Mouse (Mus musculus) frontal cortex, postnatal 14 days (tissue): ENCODE measurements around the gene BC067074.

ENCODE experiments used
- DNase-seq, 2 experiments: peaks; one replicate each; pipeline ENCODE4 v3.0.0; 2022; ENCODE audit warnings: low spot score in 2 of 2

Gene BC067074

GRCm38 (mm10) chr13:113321972-113322371 is 29.0 kb downstream of the BC067074 start:
- peak in 1 of 2 experiments; percentile 45 for DNase-seq

DNA sequence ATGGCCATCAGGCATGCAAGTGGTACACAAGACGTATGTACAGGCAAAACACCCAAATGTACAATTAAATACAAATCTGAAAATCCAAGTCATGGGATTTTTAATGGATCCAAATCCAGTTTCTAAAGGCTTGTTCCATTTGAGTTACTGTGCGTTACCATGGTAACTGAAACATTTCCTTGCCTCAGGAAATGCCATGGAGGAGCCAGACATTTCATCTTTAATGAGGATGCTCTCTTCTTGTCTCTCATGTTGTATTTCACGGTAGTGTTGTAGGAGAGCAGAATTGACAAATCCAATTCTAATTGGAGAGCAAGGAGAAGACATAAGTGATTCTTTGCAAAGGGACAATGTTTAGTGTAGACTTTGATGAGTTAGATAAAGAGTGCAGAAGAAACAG is 31.3 kb downstream of the BC067074 start:
- DNase-seq, result no peak

DNA sequence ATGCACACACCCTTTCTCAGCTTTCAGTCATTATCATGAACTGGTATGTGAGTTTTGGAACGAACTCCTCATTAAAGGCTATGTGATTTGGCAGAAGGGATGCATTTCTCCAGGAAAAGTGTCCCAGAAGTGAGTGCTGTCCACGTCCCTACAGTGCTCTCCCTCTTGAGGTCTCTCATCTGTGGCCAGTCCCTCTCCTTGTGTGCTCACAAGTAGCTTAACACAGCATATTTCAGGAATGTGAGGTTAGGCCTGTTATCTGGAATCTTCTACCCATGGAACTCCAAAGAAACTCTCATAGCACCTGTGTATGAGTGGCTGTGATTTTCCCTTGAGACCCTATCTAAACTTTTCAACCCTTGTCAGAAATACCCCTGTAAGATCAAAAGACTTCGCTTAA is 32.7 kb downstream of the BC067074 start:
- no peak for DNase-seq

- no peak for DNase-seq
Observed at GRCm38 (mm10) chr13:113332256-113332655, 39.3 kb downstream of the BC067074 start.

DNA sequence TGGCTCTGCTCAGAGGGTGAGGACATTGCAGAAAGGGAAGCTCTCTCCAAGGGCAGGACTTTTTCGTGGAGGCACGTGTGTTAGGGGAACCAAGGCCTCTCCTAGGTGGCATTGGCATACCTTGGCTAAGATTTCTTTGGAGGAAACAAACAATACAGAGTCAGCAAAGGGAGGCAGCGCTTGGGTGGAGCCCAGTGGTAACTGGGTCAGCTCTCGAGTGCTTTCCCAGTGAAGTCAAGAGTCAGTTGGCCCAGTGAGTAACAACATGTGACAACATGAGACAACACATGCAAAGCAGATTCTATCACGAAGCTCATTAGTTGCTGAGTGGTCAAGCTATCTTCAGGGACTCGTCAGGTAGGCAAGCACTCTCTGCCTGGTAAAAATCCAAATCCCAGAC is 40.4 kb downstream of the BC067074 start:
- no peak for DNase-seq

DNA sequence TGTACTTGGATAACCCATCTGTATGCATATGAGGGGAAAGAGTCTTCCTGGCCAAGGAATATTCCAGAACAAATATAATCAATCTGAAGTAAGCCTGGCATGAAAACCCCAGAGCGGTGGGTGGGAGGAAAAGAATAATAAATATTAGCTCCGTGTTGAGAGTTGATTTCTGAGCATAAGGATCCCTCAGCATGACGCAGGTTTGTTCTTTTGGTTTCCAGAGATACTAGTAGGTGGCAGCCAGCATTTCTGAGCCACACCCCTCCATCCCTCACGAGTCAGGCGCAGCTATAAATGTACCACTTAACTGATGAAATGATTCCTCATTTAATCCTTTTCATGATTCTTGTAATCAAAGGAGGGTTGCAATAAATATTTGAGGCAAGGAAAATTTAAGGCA is 41.0 kb downstream of the BC067074 start:
- no peak for DNase-seq

GRCm38 (mm10) chr13:113334773-113335172 is 41.8 kb downstream of the BC067074 start:
- no peak for DNase-seq

DNA sequence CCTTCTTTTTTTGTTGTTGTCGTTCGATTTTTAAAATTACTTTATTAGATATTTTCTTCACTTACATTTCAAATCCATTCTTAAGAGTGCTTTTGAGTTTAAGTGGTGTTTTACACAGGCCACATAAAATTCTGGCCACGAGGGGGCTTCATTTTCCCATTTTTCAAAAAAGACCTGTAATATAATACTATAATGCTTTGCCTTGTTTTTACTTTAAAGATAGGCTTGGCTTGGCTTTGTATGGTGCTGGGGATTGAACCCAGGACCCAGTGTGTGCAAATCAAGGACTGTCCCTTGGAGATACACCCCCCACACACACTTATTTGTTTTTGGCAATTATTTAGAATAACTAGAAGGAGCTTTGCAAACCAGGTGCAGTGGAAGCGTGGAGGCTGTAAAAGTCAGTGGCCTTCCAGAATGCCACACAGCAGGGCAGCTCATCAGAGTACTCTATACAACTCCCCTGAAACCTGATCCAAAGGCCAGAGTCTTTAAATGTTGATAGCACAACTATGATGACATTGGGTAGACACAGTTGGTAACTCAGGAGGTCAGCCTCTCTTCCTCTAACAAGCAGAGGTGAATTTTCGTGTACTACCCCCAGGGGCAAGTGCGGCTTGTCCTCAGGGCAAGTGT is 44.4 kb downstream of the BC067074 start:
- peak in 1 of 2 experiments; percentile 64 for DNase-seq

DNA sequence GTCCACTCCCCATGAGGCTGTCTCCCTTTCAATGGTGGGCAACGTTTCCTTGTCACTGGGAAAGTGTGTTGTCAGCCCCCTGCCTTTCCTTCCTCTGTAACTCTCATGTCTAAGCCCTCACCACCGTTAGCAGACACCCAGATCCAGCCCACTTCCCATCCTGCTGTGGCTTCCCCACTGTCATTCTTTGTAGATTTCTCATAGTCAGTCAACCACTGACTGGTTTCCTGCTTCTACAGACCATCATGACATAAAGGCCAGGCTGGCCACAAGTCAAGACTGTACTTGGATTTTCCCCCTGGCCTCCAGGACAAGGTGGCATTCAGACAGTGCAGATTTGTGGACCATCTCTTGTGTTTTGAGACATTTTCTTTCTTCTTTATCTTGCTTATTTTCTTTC is 47.7 kb downstream of the BC067074 start:
- no peak for DNase-seq

GRCm38 (mm10) chr13:113341161-113341560 is 48.2 kb downstream of the BC067074 start:
- no peak for DNase-seq

DNA sequence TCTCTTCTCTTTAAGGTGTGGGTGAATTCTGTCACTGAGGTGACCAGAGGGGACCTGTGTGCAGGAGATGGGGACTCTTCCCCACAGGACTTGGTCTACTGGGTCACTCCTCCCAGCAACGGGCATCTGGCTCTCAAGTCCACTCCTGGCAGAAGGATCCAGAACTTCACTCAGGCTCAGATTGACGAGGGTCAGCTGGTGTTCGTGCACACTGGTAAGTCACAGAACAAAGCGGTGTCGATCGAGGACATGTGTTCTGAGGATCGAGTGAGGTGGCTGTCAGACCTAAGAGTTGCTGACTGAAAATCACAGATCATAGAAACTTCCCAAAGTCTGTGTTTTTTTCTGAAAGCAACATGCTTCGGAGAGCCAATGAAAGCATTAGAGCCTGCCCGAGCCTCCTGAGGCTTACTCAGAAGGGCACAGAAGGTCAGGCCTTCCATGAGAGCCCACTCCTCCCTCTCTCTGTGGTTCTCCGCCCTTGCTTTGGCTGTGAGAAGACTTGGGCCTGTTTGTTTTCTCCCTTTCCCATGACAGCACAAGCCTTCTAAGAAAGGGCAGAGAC is 49.5 kb downstream of the BC067074 start:
- no peak for DNase-seq

DNA sequence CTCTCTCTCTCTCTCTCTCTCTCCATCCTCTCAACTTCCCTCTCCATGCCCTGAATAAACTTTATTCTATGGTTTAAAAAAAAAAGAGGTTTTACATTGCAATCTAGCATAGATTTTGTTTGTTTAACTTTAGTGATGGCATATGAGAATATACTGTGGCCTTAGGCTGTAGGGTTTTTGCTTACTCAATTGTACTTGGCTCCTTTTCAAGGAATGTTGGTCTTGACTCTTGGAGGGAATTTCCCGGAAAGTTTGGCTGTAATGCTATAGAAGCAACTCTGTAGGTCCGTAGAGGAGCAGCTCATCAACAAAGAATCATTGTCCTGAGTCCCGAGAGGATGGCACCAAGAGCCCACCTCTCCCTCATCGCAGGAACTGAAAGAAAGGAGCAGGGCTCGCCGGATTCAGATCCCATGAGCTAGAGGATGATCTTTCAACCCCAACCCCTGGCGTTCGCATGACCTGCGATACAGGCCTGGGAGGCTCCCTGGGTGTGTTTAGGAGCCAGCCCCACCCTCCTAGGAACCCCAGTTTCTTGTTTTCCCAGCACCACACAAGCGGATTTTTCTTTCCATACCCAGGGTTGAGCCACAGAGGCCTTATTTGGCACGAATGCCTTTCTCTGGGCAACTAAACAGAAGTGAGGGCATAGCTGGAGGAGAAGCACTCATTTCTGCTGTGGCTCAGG is 57.9 kb downstream of the BC067074 start:
- no peak for DNase-seq

- DNase-seq, result no peak
Observed at GRCm38 (mm10) chr13:113353546-113353945, 60.6 kb downstream of the BC067074 start.

DNA sequence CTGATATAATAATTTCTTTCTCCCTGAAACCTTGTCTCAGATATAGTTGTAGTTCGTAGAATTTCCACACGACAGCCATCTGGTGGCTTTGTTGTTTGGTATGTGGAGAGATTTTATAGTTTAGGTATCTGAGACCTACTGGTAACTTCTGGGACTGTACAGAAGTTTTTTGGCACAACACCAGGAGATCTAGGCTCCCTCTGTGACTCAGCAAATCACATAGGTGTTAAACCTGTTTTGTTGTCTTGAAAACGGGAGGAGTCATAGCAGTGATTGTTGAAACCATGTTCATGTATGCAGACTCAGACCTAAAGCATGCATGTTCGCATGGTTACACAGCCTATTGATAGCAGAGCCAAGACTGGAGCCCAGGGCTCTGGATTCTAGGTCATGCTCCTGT is 61.0 kb downstream of the BC067074 start:
- DNase-seq, result no peak

- no peak for DNase-seq
Observed at GRCm38 (mm10) chr13:113355022-113355421, 62.1 kb downstream of the BC067074 start.

DNA sequence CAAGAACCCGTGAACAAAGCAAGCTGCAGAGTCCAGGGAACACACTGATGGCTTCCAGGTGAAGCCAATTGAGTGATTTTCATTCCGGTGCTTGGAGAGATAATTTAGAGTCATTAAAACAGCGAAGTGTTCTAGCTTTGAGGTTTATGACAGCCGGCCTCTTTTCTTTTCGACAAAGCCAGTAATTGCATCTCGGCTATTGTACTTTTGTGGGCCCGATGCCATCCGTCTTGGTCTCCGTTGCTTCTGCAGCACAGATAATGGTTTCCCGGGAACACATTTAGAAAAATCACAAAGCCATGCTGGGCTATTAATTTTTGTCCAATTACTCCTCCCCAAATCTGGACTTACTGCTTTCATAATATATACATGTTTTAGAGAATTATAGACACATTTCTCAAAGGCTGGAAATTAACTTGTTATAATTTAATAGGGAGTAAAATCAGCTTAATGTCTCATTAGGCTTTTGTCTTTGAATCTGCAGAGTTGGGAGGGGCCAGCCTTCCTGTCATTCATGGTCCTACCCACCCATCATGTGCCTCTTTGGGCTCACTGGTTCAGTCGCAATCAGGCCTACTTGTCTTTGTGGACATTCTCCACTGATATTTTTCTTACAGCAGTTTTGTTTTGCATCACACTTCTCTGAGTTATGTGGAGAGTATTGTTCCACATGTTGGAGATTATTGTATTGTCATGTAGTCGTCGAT is 64.6 kb downstream of the BC067074 start:
- DNase-seq, result no peak

DNA sequence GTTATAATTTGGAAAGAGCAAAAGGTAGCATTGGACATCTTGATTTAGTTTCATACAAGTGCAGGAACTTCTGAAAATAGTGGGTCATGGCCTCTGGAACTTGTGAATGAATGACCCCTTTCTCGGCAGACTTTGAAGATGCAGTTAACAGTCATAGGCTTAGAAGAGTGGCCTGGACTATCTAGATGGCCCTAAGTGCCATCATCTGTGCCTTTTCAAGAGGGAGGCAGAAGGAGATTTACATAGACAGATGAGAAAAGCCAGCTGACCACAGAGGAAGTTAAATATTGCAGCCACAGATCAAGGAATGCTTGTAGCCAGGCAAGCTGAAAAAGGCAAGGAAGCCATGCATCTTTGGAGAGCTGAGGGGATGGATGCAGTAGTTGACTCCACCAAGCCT is 66.7 kb downstream of the BC067074 start:
- no peak for DNase-seq

- no peak for DNase-seq
Observed at GRCm38 (mm10) chr13:113365976-113366375, 73.0 kb downstream of the BC067074 start.

GRCm38 (mm10) chr13:113368931-113369579 is 76.1 kb downstream of the BC067074 start:
- no peak for DNase-seq

GRCm38 (mm10) chr13:113369622-113370021 is 76.7 kb downstream of the BC067074 start:
- DNase-seq, result no peak

- no peak for DNase-seq
Observed at GRCm38 (mm10) chr13:113373291-113374083, 80.5 kb downstream of the BC067074 start.
